Mouse (Mus musculus) kidney, adult 2 months (tissue): ENCODE results near the gene Atp5b. TPM values are rescaled to one million over a fixed set of nuclear protein-coding genes. Genes with fewer than 3 reads are reported as not detected.

Source experiments
- DNase-seq: peaks from one replicate; pipeline ENCODE4 v3.0.0; 2021
- H3K27ac ChIP-seq: fragments of 200-500 bp; 2 replicates; pipeline ENCODE4 v1.5.1; 2012; ENCODE audit warnings: low read depth, low read length, control low read depth, inconsistent platforms; ENCODE audit not compliant: insufficient read depth
- H3K27me3 ChIP-seq: fragments of 200-500 bp; replicated peaks from 2 replicates; pipeline ENCODE4 v1.6.1; 2012; ENCODE audit warnings: mild to moderate bottlenecking, moderate library complexity, low read length, inconsistent platforms; ENCODE audit not compliant: control insufficient read depth, insufficient read depth
- H3K36me3 ChIP-seq: fragments of 200-500 bp; 2 replicates; pipeline ENCODE4 v1.6.1; 2012; ENCODE audit warnings: mild to moderate bottlenecking, moderate library complexity, low read length, inconsistent platforms; ENCODE audit not compliant: control insufficient read depth, insufficient read depth
- H3K4me1 ChIP-seq: fragments of 200-500 bp; 2 replicates; pipeline ENCODE4 v1.6.1; 2011; ENCODE audit warnings: low read length; ENCODE audit not compliant: control insufficient read depth, insufficient read depth
- H3K4me3 ChIP-seq: fragments of 200-500 bp; 2 replicates; pipeline ENCODE4 v1.5.1; 2011; ENCODE audit warnings: mild to moderate bottlenecking, low read depth, low read length, control low read depth; ENCODE audit not compliant: insufficient read depth
- CTCF ChIP-seq: fragments of 200-500 bp; conservative IDR thresholded peaks from 2 replicates; pipeline ENCODE4 v1.5.1; 2011; ENCODE audit warnings: low read depth, mild to moderate bottlenecking, control low read depth, low read length, moderate library complexity, mixed read lengths; ENCODE audit not compliant: insufficient read depth, insufficient read length
- POLR2A ChIP-seq: fragments of 200-500 bp; IDR thresholded peaks from one replicate; pipeline ENCODE4 v1.6.1; 2011; ENCODE audit warnings: low read depth, low read length, control low read depth
- WGBS: fragments of 180-500 bp; shearing (Covaris S2); methylation state at CpG from one replicate; pipeline ENCODE4 v1.1.7; 2018; 5-methylcytosine and 5-hydroxymethylcytosine counted together
- polyA plus RNA-seq: library from polyadenylated mRNA; depleted of rRNA; stranded (reverse); fragments of >200 nt; gene quantifications from 2 replicates; pipeline ENCODE4 v1.2.3, GENCODE M21; 2012; rRNA removed

Gene Atp5b
- polyA plus RNA-seq = 4,550 and 7,521 TPM in 2 replicates

- WGBS = under 1% methylated on average over 34 of the region's 34 CpGs
- Histone ChIP-seq H3K4me3 (peak within 1 kb of the TSS; percentile 93), H3K27me3 (no peaks in the 10 kb centered on the region), H3K36me3 (peaks cover 28% of the 10 kb centered on the region), H3K27ac (peak within 1 kb of the TSS; percentile 99), H3K4me1 (peaks cover 19% of the 10 kb centered on the region; the same call in 1 of the 2 replicates)
- peak; percentile 100 for DNase-seq
- TF ChIP-seq POLR2A (peak; percentile 94), CTCF (0 out of 2 replicates have a peak, but pooled peaks have one; percentile 0)
Measured at GRCm38 (mm10) chr10:128082880-128083421, at the start of gene Atp5b. TSS of gene Atp5b (plus strand) at chr10:128083273.

GRCm38 (mm10) chr10:128036746-128037425 lies 46.2 kb upstream of the Atp5b start:
- peak; percentile 70 for DNase-seq
- TF ChIP-seq POLR2A (no peak), CTCF (no peak)
- WGBS = 3% methylated on average over 10 of the region's 10 CpGs
- Histone ChIP-seq H3K36me3 (no peaks in the 10 kb centered on the region), H3K27me3 (no peaks in the 10 kb centered on the region), H3K4me3 (peak overlapping the region; percentile 96), H3K27ac (peak overlapping the region; percentile 97), H3K4me1 (peaks cover 23% of the 10 kb centered on the region; the same call in 1 of the 2 replicates)

- H3K4me3 ChIP-seq = no peak overlapping the region
- no peak overlapping the region for H3K27ac ChIP-seq
- WGBS = 54% methylated on average over 3 of the region's 3 CpGs
- TF ChIP-seq CTCF = no peak
- no peak for DNase-seq
- H3K4me1 ChIP-seq = peaks cover 23% of the 10 kb centered on the region; the same call in 1 of the 2 replicates
- H3K27me3 ChIP-seq = no peaks in the 10 kb centered on the region
- H3K36me3 ChIP-seq = no peaks in the 10 kb centered on the region
Measured at GRCm38 (mm10) chr10:128037921-128038320, 45.2 kb upstream of the Atp5b start.

GRCm38 (mm10) chr10:128039167-128039566 lies 43.9 kb upstream of the Atp5b start:
- WGBS = 21% methylated on average over 5 of the region's 5 CpGs
- Histone ChIP-seq H3K4me3 (no peak overlapping the region), H3K27ac (no peak overlapping the region), H3K36me3 (peaks cover 2% of the 10 kb centered on the region), H3K4me1 (peaks cover 23% of the 10 kb centered on the region; the same call in 1 of the 2 replicates), H3K27me3 (no peaks in the 10 kb centered on the region)
- DNase-seq = no peak
- no peak for TF ChIP-seq POLR2A

- H3K27me3 ChIP-seq = no peaks in the 10 kb centered on the region
- DNase-seq = no peak
- no peak overlapping the region for H3K27ac ChIP-seq
- peaks cover 2% of the 10 kb centered on the region for H3K36me3 ChIP-seq
- H3K4me3 ChIP-seq = no peak overlapping the region
- WGBS = 51% methylated on average over 3 of the region's 3 CpGs
- H3K4me1 ChIP-seq = peaks cover 19% of the 10 kb centered on the region; the same call in 1 of the 2 replicates
- TF ChIP-seq CTCF = no peak
- TF ChIP-seq POLR2A = no peak
Measured at GRCm38 (mm10) chr10:128039858-128040257, 43.2 kb upstream of the Atp5b start.

GRCm38 (mm10) chr10:128040293-128040692 lies 42.8 kb upstream of the Atp5b start:
- WGBS = 79% methylated on average over 5 of the region's 5 CpGs
- DNase-seq = no peak
- H3K27me3 ChIP-seq = no peaks in the 10 kb centered on the region
- H3K4me3 ChIP-seq = no peak overlapping the region
- peaks cover 18% of the 10 kb centered on the region; the same call in 1 of the 2 replicates for H3K4me1 ChIP-seq
- H3K27ac ChIP-seq = no peak overlapping the region
- peaks cover 2% of the 10 kb centered on the region for H3K36me3 ChIP-seq
- TF ChIP-seq CTCF (no peak), POLR2A (no peak)

GRCm38 (mm10) chr10:128041636-128042035 lies 41.4 kb upstream of the Atp5b start:
- no peaks in the 10 kb centered on the region for H3K27me3 ChIP-seq
- H3K27ac ChIP-seq = no peak overlapping the region
- TF ChIP-seq CTCF (no peak), POLR2A (no peak)
- 69% methylated on average over 4 of the region's 4 CpGs for WGBS
- no peak for DNase-seq
- peaks cover 18% of the 10 kb centered on the region; the same call in 1 of the 2 replicates for H3K4me1 ChIP-seq
- peaks cover 4% of the 10 kb centered on the region for H3K36me3 ChIP-seq
- no peak overlapping the region for H3K4me3 ChIP-seq
